Mouse (Mus musculus) embryonic fibroblast, embryonic 13.5 days (primary cell): ENCODE results near the gene Klf12. TPM values are rescaled to one million over a fixed set of nuclear protein-coding genes. Genes with fewer than 3 reads are reported as not detected.

Experiments
- H3K27ac ChIP-seq: 2 replicates; pipeline ENCODE4 v1.5.1; 2012; ENCODE audit warnings: low read length, control low read depth, inconsistent platforms; ENCODE audit not compliant: insufficient read depth
- H3K4me1 ChIP-seq: 2 replicates; pipeline ENCODE4 v1.6.1; 2011; ENCODE audit warnings: low read length; ENCODE audit not compliant: control insufficient read depth, insufficient read depth
- H3K4me3 ChIP-seq: 2 replicates; pipeline ENCODE4 v1.5.1; 2011; ENCODE audit warnings: mild to moderate bottlenecking, control low read depth, low read length; ENCODE audit not compliant: insufficient read depth
- CTCF ChIP-seq: IDR thresholded peaks from 2 replicates; pipeline ENCODE4 v1.5.1; 2011; ENCODE audit warnings: mild to moderate bottlenecking, control low read depth, low read length, moderate library complexity, borderline replicate concordance; ENCODE audit not compliant: insufficient read depth
- POLR2A ChIP-seq: IDR thresholded peaks from 2 replicates; pipeline ENCODE4 v1.6.1; 2011; ENCODE audit warnings: low read depth, mild to moderate bottlenecking, control low read depth, low read length, moderate library complexity
- polyA plus RNA-seq: library from polyadenylated mRNA; stranded (reverse); fragments of >200 nt; gene quantifications from 2 replicates; pipeline ENCODE4 v1.2.4, GENCODE M21; 2011; ENCODE audit warnings: low read depth; ENCODE audit not compliant: missing spikeins, insufficient read length

Gene Klf12
- polyA plus RNA-seq, 1 experiment = 13.0 TPM

GRCm38 (mm10) chr14:100009790-100010382, 274.6 kb downstream of the Klf12 start:
- Histone ChIP-seq H3K27ac (no peak overlapping the region), H3K4me1 (no peaks in the 10 kb centered on the region), H3K4me3 (no peak overlapping the region)
- no peak for TF ChIP-seq POLR2A
- no peak for TF ChIP-seq CTCF

- TF ChIP-seq CTCF (no peak), POLR2A (no peak)
- no peak overlapping the region for H3K27ac ChIP-seq
- no peak overlapping the region for H3K4me3 ChIP-seq
- H3K4me1 ChIP-seq = no peaks in the 10 kb centered on the region
Measured at GRCm38 (mm10) chr14:99983510-99983909, 301.0 kb downstream of the Klf12 start.

GRCm38 (mm10) chr14:99981209-99981608, 303.3 kb downstream of the Klf12 start:
- TF ChIP-seq CTCF (no peak), POLR2A (no peak)
- no peak overlapping the region for H3K27ac ChIP-seq
- no peak overlapping the region for H3K4me3 ChIP-seq
- no peaks in the 10 kb centered on the region for H3K4me1 ChIP-seq

- Histone ChIP-seq H3K27ac (no peak overlapping the region), H3K4me1 (no peaks in the 10 kb centered on the region), H3K4me3 (no peak overlapping the region)
- TF ChIP-seq POLR2A = no peak
- no peak for TF ChIP-seq CTCF
Measured at GRCm38 (mm10) chr14:99967920-99968319, 316.6 kb downstream of the Klf12 start.

GRCm38 (mm10) chr14:99960500-99961229, 323.8 kb downstream of the Klf12 start:
- Histone ChIP-seq H3K4me1 (no peaks in the 10 kb centered on the region), H3K4me3 (no peak overlapping the region), H3K27ac (peak overlapping the region; percentile 68)
- no peak for TF ChIP-seq CTCF
- no peak for TF ChIP-seq POLR2A

GRCm38 (mm10) chr14:99955133-99955532, 329.3 kb downstream of the Klf12 start:
- Histone ChIP-seq H3K4me1 (no peaks in the 10 kb centered on the region), H3K4me3 (no peak overlapping the region), H3K27ac (no peak overlapping the region)
- no peak for TF ChIP-seq CTCF
- no peak for TF ChIP-seq POLR2A

- TF ChIP-seq POLR2A = no peak
- TF ChIP-seq CTCF = no peak
- Histone ChIP-seq H3K4me3 (no peak overlapping the region), H3K27ac (no peak overlapping the region), H3K4me1 (peaks cover 11% of the 10 kb centered on the region)
Measured at GRCm38 (mm10) chr14:99944221-99945108, 340.0 kb downstream of the Klf12 start.

GRCm38 (mm10) chr14:99943156-99943555, 341.3 kb downstream of the Klf12 start:
- Histone ChIP-seq H3K27ac (no peak overlapping the region), H3K4me3 (no peak overlapping the region)
- TF ChIP-seq POLR2A = no peak
- no peak for TF ChIP-seq CTCF

GRCm38 (mm10) chr14:99933456-99933855, 351.0 kb downstream of the Klf12 start:
- H3K27ac ChIP-seq = no peak overlapping the region
- no peaks in the 10 kb centered on the region for H3K4me1 ChIP-seq
- no peak overlapping the region for H3K4me3 ChIP-seq
- TF ChIP-seq CTCF (no peak), POLR2A (no peak)

More at GRCm38 (mm10) chr14:99943156-99943555, 341.3 kb downstream of the Klf12 start:
- H3K4me1 ChIP-seq = peaks cover 11% of the 10 kb centered on the region
